Mouse (Mus musculus): ENCODE measurements around the gene AW822073.
A peak's percentile ranks its signal among the peaks of the same experiment; 100 is the strongest.
"Not testable (repeated sequence)": the region's sequence is repeated elsewhere in the genome, so short reads cannot be mapped to it uniquely, and the experiment has no call there.

The AW822073 gene

GRCm38 (mm10) chr10:58224827-58225785, at the start of gene AW822073:
Gene AW822073 (minus strand): TSS chr10:58224930.
- DNase-seq (ENCODE audit: low spot score in 2 of 2): not testable (repeated sequence)

GRCm38 (mm10) chr10:58258466-58258865, 33.7 kb upstream of the AW822073 start:
- no peak for DNase-seq (ENCODE audit: low spot score in 2 of 2)

DNA sequence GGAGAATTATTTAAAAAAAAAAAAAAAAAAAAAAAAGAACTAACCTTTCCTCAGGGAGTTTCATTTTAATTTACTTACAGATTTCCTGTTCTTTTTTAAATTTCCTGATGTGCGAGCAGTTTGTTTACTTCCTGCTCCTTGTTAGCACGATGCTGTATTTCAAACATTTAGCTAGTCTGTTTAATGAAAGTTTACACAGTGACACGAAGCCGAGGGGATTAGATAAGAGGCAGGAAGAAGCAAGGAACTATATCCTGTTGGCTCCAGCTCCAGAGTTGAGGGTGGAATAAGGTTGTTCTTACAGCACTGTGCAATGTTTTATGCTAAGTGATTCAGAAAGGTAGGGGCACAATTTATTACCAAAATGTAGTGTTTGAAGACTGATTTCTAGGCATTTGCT, 31.2 kb upstream of the AW822073 start:
- DNase-seq (ENCODE audit: low spot score in 2 of 2): no peak

DNA sequence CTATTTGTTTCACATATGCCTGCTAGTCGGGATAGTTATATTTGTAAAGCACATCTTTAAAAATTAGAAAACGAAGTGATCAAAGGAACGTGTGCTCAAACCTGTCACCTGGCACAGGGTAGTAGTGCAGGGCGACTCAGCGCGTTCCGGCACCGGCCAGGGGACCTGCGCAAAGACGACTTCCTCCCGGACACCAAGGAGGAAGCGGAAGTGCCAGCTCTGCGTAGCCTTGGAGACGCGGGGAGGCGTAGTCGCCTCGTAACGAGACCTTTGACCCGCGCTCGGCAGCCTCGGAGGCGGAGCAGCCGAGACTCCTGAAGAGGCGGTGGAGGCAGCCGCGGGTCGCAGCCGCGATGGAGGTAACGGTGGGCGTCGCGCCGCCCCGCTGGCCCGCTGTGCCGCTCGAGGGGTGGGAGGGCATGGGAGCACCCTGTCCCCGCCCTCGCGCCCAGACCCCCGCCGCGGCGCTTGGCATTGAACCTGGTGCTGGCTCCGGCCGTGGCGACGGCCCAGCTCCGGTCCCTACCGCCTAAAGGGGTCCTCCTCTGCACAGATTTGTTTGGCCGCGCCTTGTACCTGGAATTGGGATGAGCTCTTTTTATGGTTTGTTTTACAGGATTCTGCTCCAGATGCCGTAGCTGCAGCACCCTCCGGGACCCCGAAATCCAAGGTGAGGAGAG, 30.6 kb upstream of the AW822073 start, which contains the start of gene Gcc2:
TSS of gene Gcc2 (plus strand) at position 285 of the 680 bp plus-strand sequence.
- DNase-seq (ENCODE audit: low spot score in 2 of 2): peak; percentile 91 to 93

GRCm38 (mm10) chr10:58254635-58255175, 30.0 kb upstream of the AW822073 start:
- DNase-seq (ENCODE audit: low spot score in 2 of 2): peak in 1 of 2 experiments; percentile 16

GRCm38 (mm10) chr10:58249535-58249934, 24.8 kb upstream of the AW822073 start:
- DNase-seq (ENCODE audit: low spot score in 2 of 2): no peak

DNA sequence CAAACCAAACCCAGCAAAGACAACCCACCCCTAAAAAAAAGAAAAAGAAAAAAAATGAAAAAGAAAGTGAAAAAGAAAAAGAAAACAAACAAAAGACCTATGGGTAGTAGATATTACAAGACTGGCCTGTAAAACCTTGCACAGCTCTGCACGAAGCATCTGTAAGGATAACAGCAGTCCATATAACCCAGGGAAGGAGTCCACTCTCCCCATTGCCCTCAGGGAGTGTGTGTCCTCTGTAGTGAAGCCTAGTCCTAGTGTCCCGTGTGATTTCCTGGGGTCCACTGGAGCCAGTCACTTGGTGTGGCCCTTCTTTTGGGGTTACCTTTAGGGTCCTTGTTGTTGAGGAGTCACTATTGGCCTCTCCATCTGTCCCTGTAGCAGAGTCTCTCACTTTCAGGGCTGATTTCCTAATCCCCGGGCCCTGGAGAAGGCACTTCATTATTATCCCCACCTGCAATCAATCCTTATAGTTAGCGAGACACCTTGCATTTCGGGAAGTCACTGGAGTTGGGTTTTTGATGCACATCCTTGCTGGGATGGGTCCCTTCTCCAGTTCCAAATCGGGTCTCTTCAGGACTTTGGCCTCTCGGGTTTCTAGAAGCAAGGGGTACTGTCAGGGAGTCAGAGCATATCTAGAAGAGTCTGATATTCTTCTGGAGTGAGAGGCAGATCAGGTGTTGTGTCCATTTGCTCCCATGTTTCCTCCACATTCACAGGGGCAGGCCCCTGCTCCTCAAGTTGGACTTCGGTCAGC, 14.4 kb upstream of the AW822073 start:
- not testable (repeated sequence) for DNase-seq (ENCODE audit: low spot score in 2 of 2)

GRCm38 (mm10) chr10:58236613-58237012, 11.9 kb upstream of the AW822073 start, which contains the start of gene Gm4981:
Gene Gm4981 (minus strand): TSS chr10:58236701.
- no peak for DNase-seq (ENCODE audit: low spot score in 2 of 2)

DNA sequence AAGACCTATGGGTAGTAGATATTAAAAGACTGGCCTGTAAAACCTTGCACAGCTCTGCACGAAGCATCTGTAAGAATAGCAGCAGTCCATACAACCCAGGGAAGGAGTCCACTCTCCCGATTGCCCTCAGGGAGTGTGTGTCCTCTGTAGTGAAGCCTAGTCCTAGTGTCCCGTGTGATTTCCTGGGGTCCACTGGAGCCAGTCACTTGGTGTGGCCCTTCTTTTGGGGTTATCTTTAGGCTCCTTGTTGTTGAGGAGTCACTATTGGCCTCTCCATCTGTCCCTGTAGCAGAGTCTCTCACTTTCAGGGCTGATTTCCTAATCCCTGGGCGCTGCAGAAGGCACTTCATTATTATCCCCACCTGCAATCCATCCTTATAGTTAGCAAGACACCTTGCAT, 10.3 kb upstream of the AW822073 start:
- DNase-seq (ENCODE audit: low spot score in 2 of 2): not testable (repeated sequence)

GRCm38 (mm10) chr10:58233740-58234121, 9.0 kb upstream of the AW822073 start:
- not testable (repeated sequence) for DNase-seq (ENCODE audit: low spot score in 2 of 2)

GRCm38 (mm10) chr10:58233054-58233739, 8.5 kb upstream of the AW822073 start:
- not testable (repeated sequence) for DNase-seq (ENCODE audit: low spot score in 2 of 2)

DNA sequence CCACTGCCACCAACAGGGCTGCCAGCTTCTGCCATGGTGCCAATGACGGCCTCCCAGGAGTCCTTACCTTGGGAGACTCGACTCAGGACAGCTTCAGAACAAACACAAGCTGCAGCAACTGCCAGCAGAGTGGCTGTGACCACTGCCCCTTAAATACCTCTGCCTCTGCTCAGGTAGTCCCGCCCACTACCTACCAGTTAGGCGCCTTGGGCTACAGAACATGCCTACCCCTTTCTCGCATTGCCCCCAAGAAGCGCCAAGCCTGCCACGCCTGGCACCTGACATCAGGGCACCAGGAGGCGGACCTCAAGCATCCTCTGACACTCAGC, 7.9 kb upstream of the AW822073 start, which contains the start of gene Duxf3:
TSS of gene Duxf3 (minus strand) at position 35 of the 329 bp plus-strand sequence.
- not testable (repeated sequence) for DNase-seq (ENCODE audit: low spot score in 2 of 2)

GRCm38 (mm10) chr10:58231779-58232640, 7.3 kb upstream of the AW822073 start:
- DNase-seq (ENCODE audit: low spot score in 2 of 2): not testable (repeated sequence)

- not testable (repeated sequence) for DNase-seq (ENCODE audit: low spot score in 2 of 2)
Observed at GRCm38 (mm10) chr10:58231088-58231487, 6.4 kb upstream of the AW822073 start.

DNA sequence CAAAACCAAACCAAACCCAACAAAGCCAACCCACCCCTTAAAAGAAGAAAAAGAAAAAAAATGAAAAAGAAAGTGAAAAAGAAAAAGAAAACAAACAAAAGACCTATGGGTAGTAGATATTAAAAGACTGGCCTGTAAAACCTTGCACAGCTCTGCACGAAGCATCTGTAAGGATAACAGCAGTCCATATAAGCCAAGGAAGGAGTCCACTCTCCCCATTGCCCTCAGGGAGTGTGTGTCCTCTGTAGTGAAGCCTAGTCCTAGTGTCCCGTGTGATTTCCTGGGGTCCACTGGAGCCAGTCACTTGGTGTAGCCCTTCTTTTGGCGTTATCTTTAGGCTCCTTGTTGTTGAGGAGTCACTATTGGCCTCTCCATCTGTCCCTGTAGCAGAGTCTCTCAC, 5.3 kb upstream of the AW822073 start:
- DNase-seq (ENCODE audit: low spot score in 2 of 2): not testable (repeated sequence)

GRCm38 (mm10) chr10:58227798-58228197, 3.1 kb upstream of the AW822073 start:
- not testable (repeated sequence) for DNase-seq (ENCODE audit: low spot score in 2 of 2)

GRCm38 (mm10) chr10:58226357-58226756, 1.6 kb upstream of the AW822073 start:
- not testable (repeated sequence) for DNase-seq (ENCODE audit: low spot score in 2 of 2)

DNA sequence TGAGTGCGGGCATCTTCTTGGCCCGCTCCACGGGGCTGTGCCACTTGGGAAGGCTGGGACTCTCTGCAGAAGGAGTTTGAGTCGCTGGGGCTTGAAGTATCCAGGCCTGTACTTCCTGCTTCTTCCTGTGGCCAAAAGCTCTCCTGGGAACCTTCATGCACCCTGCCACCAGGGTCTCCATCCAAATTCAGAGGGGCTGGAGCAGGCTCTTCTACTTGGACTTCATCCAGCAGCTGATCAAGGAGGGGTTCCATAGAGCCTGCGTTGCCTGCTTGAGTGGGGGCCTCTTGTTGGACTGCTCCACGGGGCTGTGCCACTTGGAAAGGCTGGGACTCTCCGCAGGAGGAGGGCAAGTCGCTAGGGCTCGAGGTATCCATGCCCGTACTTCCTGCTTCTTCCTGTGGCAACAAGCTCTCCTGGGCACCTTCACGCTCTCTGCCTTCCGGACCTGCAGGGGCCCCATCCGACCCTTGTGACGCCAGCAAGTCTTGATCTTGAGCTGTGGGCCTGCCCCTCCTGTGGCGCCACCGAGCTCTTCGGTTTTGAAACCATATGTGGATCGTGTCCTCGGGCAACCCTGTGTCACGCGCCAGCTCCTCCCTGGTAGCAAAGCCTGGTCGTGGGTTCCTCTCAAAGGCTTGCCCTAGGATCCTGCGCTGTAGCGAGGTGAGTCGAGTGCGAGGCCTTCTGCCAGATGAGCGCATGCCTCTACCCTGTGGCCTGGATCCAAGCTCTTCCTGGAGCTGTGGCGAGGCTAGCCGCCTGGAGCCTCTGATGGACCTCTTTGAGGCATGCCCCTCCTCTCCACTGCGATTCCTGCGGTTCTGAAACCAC, 541 bp downstream of the AW822073 start:
- not testable (repeated sequence) for DNase-seq (ENCODE audit: low spot score in 2 of 2)

DNA sequence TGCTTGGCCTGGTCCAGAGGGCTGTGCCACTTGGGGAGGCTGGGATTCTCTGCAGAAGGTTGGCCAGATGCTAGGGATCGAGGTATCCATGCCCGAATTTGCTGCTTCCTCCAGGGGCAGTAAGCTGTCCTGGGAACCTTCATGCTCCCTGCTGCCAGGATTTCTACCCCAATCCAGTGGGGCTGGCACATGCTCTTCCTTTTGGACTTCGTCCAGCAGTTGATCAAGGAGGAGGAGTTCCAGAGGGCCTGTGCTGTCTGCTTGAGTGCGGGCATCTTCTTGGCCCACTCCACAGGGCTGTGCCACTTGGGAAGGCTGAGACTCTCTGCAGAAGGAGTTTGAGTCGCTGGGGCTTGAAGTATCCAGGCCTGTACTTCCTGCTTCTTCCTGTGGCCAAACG, 1.6 kb downstream of the AW822073 start:
- not testable (repeated sequence) for DNase-seq (ENCODE audit: low spot score in 2 of 2)
